Mouse (Mus musculus): ENCODE data around the gene Gm8797. TPM values are rescaled to one million over a fixed set of nuclear protein-coding genes. Genes with fewer than 3 reads are reported as not detected.
A peak's percentile ranks its signal among the peaks of the same experiment; 100 is the strongest.
"Not testable (repeated sequence)": the region's sequence is repeated elsewhere in the genome, so short reads cannot be mapped to it uniquely, and the experiment has no call there.

Gene Gm8797
- polyA plus RNA-seq (2015; fragmentation: Nextera tagmentation; extraction: Ambion mirVana) = 16.3 and 25.2 TPM in 2 replicates

- WGBS = 97% methylated on average over 9 of the region's 9 CpGs
- not testable (repeated sequence) for H3K9ac ChIP-seq (replicated peaks)
These were observed at the start of gene Gm8797 for GRCm38 (mm10) chr3:5750506-5750905. Gene Gm8797, plus strand, starts transcription at chr3:5750806.

GRCm38 (mm10) chr3:5714481-5714880 lies 36.1 kb upstream of the Gm8797 start:
- H3K36me3 ChIP-seq = no peaks in the 10 kb centered on the region
- no peaks in the 10 kb centered on the region for H3K4me1 ChIP-seq
- H3K4me2 ChIP-seq (replicated peaks) = no peak overlapping the region
- no peak overlapping the region for H3K4me3 ChIP-seq
- no peak overlapping the region for H3K9ac ChIP-seq (replicated peaks)
- no peaks in the 10 kb centered on the region for H3K9me3 ChIP-seq
- H3K27ac ChIP-seq (replicated peaks) = no peak overlapping the region
- H3K27me3 ChIP-seq = no peaks in the 10 kb centered on the region
- no peak for ATAC-seq (replicated peaks)

More at GRCm38 (mm10) chr3:5750506-5750905, at the start of gene Gm8797:
- H3K9me3 ChIP-seq; H3K4me1 ChIP-seq; H3K27ac ChIP-seq (replicated peaks); H3K4me2 ChIP-seq (replicated peaks); H3K36me3 ChIP-seq; ATAC-seq (replicated peaks); H3K4me3 ChIP-seq; H3K27me3 ChIP-seq: not testable (repeated sequence)

DNA sequence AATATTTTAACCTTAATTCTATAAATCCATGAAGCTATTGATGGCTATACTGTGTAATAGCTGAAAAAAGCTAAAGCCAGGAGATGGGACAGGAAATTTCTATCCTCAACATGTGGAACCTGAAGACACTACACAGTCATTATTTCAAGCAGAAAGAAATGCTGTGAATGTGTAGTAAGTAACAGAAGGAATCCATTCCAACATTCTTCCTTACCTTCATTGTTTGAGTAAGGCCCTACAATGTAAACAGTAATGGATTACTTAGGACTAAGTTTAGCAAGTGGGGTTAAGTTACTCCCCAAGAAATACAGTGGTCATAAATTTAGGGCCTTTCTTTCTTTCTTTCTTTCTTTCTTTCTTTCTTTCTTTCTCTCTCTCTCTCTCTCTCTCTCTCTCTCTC lies 17.7 kb upstream of the Gm8797 start:
- Histone ChIP-seq H3K9ac (replicated peaks) (no peak overlapping the region), H3K4me3 (no peak overlapping the region), H3K4me1 (no peaks in the 10 kb centered on the region), H3K9me3 (no peaks in the 10 kb centered on the region), H3K4me2 (replicated peaks) (no peak overlapping the region), H3K36me3 (no peaks in the 10 kb centered on the region), H3K27me3 (no peaks in the 10 kb centered on the region), H3K27ac (replicated peaks) (no peak overlapping the region)
- no peak for ATAC-seq (replicated peaks)

- Histone ChIP-seq H3K4me3 (no peak overlapping the region), H3K36me3 (no peaks in the 10 kb centered on the region), H3K4me2 (replicated peaks) (no peak overlapping the region), H3K9me3 (no peaks in the 10 kb centered on the region), H3K4me1 (peaks cover 10% of the 10 kb centered on the region), H3K27me3 (no peaks in the 10 kb centered on the region), H3K27ac (replicated peaks) (peak overlapping the region; percentile 83), H3K9ac (replicated peaks) (no peak overlapping the region)
- ATAC-seq (replicated peaks) = peak; percentile 99
- WGBS = 3% methylated on average over 3 of the region's 3 CpGs
These were observed 4.3 kb downstream of the Gm8797 start for GRCm38 (mm10) chr3:5754763-5755478.

DNA sequence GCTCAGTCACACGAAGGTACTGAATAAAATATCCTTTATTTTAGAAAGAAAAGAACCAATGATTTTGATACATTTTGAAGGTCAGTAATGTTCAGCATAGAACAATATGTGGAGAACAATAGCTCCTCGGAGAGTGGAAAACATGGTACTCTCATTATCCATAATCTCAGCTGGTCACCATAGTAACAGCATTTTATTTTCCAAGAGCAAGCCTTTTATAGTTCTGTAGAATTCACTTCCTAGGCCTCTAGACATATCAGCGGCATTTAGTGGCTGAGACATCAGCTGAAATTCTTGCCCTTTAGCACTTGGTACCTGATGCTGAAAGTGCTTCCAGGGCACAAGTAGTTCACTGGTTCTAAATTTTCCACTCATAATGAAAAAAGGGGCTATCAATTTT lies 15.7 kb downstream of the Gm8797 start:
- Histone ChIP-seq H3K36me3 (no peaks in the 10 kb centered on the region), H3K4me3 (no peak overlapping the region), H3K27ac (replicated peaks) (no peak overlapping the region), H3K27me3 (no peaks in the 10 kb centered on the region), H3K4me2 (replicated peaks) (no peak overlapping the region), H3K4me1 (no peaks in the 10 kb centered on the region), H3K9me3 (no peaks in the 10 kb centered on the region), H3K9ac (replicated peaks) (no peak overlapping the region)
- WGBS = 31% methylated on average over 3 of the region's 3 CpGs
- ATAC-seq (replicated peaks) = peak; percentile 53; the same call in 1 of the 2 replicates

DNA sequence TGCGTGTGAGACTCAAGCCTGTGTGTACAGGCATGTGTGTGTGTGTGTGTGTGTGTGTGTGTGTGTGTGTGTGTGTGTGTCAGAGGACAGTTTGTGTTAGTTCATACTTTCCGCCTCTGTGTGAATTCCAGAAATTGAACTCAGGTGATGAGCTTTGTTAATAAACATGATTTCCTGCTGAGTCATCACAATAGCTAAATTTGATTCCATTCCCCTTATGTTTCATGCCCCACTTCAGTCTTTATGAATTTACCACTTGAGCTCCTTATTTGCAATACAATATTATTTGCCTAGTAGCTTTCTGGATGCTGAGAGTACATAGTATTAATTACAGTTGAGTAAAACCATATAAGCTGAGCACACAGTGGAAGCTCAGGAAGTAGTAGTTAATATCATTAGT lies 26.3 kb downstream of the Gm8797 start:
- H3K4me2 ChIP-seq (replicated peaks) = no peak overlapping the region
- 81% methylated on average over 2 of the region's 2 CpGs for WGBS
- ATAC-seq (replicated peaks) = no peak
- no peaks in the 10 kb centered on the region for H3K9me3 ChIP-seq
- H3K4me1 ChIP-seq = no peaks in the 10 kb centered on the region
- no peak overlapping the region for H3K27ac ChIP-seq (replicated peaks)
- no peak overlapping the region for H3K9ac ChIP-seq (replicated peaks)
- no peaks in the 10 kb centered on the region for H3K36me3 ChIP-seq
- H3K27me3 ChIP-seq = no peaks in the 10 kb centered on the region
- no peak overlapping the region for H3K4me3 ChIP-seq
